Mouse (Mus musculus): ENCODE measurements around the gene Cmtm3. TPM values are rescaled to one million over a fixed set of nuclear protein-coding genes. Genes with fewer than 3 reads are reported as not detected.

Cmtm3 gene
- polyA plus RNA-seq, 1 experiment from 2014 or later = 84.6 TPM

GRCm38 (mm10) chr8:104380961-104381411 is 41.8 kb downstream of the Cmtm3 start:
- H3K4me3 ChIP-seq (ENCODE audit: low read depth, low read length) = no peak overlapping the region
- 88% methylated on average over 5 of the region's 5 CpGs for WGBS
- no peaks in the 10 kb centered on the region for H3K9me3 ChIP-seq (ENCODE audit: control insufficient read depth, low read length)
- H3K9ac ChIP-seq (ENCODE audit: low read length) = no peak overlapping the region
- ATAC-seq (ENCODE audit: insufficient read depth, low FRiP score, low TSS enrichment) (no peak), DNase-seq (ENCODE audit: low spot score) (no peak)
- peaks cover 9% of the 10 kb centered on the region; the same call in 1 of the 2 replicates for H3K4me1 ChIP-seq (ENCODE audit: control insufficient read depth, insufficient read depth, low read length)
- no peak overlapping the region for H3K27ac ChIP-seq (ENCODE audit: low read depth, low read length)
- no peak overlapping the region for H3K4me2 ChIP-seq (ENCODE audit: low read depth)
- no peaks in the 10 kb centered on the region for H3K27me3 ChIP-seq (ENCODE audit: control insufficient read depth, insufficient read depth, low read length)
- H3K36me3 ChIP-seq (ENCODE audit: control insufficient read depth, insufficient read depth, low read length) = no peaks in the 10 kb centered on the region

DNA sequence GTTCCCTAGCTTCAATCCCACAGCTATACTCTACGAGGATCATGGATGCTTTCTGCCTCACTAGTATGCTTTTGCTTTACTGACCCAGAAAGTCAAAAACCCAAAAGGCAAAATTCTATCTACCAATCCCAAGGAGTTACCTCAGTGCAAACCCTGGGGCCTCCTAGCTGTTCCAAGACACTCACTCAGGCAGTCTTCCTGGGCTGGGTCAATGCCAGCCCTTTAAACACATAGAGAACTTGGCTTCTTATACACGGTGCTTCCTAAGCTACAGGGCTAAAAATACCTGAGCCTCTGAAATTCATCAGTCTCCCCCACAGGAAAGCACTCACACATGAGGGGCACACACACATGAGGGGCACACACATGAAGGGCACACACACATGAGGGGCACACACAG is 44.1 kb downstream of the Cmtm3 start:
- Histone ChIP-seq H3K27me3 (ENCODE audit: control insufficient read depth, insufficient read depth, low read length) (no peaks in the 10 kb centered on the region), H3K27ac (ENCODE audit: low read depth, low read length) (no peak overlapping the region), H3K9me3 (ENCODE audit: control insufficient read depth, low read length) (no peaks in the 10 kb centered on the region), H3K9ac (ENCODE audit: low read length) (no peak overlapping the region), H3K4me3 (ENCODE audit: low read depth, low read length) (no peak overlapping the region), H3K36me3 (ENCODE audit: control insufficient read depth, insufficient read depth, low read length) (no peaks in the 10 kb centered on the region), H3K4me2 (ENCODE audit: low read depth) (no peak overlapping the region), H3K4me1 (ENCODE audit: control insufficient read depth, insufficient read depth, low read length) (peaks cover 15% of the 10 kb centered on the region)
- WGBS = 88% methylated on average over 2 of the region's 2 CpGs
- DNase-seq (ENCODE audit: low spot score) = no peak
- ATAC-seq (ENCODE audit: insufficient read depth, low FRiP score, low TSS enrichment) = no peak

- Histone ChIP-seq H3K4me2 (ENCODE audit: low read depth) (no peak overlapping the region), H3K9ac (ENCODE audit: low read length) (no peak overlapping the region), H3K36me3 (ENCODE audit: control insufficient read depth, insufficient read depth, low read length) (no peaks in the 10 kb centered on the region), H3K27me3 (ENCODE audit: control insufficient read depth, insufficient read depth, low read length) (no peaks in the 10 kb centered on the region), H3K4me1 (ENCODE audit: control insufficient read depth, insufficient read depth, low read length) (peaks cover 15% of the 10 kb centered on the region), H3K9me3 (ENCODE audit: control insufficient read depth, low read length) (no peaks in the 10 kb centered on the region), H3K4me3 (ENCODE audit: low read depth, low read length) (no peak overlapping the region), H3K27ac (ENCODE audit: low read depth, low read length) (no peak overlapping the region)
- DNase-seq (ENCODE audit: low spot score) = no peak
- no peak for ATAC-seq (ENCODE audit: insufficient read depth, low FRiP score, low TSS enrichment)
- 77% methylated on average over 3 of the region's 3 CpGs for WGBS
Observed at GRCm38 (mm10) chr8:104383977-104384376, 44.8 kb downstream of the Cmtm3 start.

DNA sequence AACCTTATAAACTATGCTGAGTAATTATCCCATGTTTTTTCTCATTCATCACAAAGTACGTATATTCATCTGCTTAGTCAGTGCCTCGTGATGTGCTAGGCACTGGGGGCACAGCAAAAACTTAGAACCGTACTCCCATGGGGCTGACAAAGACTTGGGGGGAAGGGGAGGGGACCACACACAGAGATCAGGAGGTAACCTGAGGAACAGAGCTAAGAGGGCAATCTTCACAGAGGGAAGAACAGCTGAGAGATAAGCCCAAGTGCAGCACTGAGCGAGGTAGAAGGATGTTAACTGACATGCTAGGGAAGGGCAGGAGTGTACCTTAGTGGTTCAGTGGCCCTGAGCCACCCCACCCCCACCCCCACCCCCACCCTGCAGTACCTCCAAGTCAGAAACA is 47.5 kb downstream of the Cmtm3 start:
- Histone ChIP-seq H3K4me1 (ENCODE audit: control insufficient read depth, insufficient read depth, low read length) (peaks cover 12% of the 10 kb centered on the region), H3K36me3 (ENCODE audit: control insufficient read depth, insufficient read depth, low read length) (no peaks in the 10 kb centered on the region), H3K4me3 (ENCODE audit: low read depth, low read length) (no peak overlapping the region), H3K9me3 (ENCODE audit: control insufficient read depth, low read length) (no peaks in the 10 kb centered on the region), H3K27me3 (ENCODE audit: control insufficient read depth, insufficient read depth, low read length) (no peaks in the 10 kb centered on the region), H3K27ac (ENCODE audit: low read depth, low read length) (no peak overlapping the region), H3K9ac (ENCODE audit: low read length) (no peak overlapping the region), H3K4me2 (ENCODE audit: low read depth) (no peak overlapping the region)
- no peak for DNase-seq (ENCODE audit: low spot score)
- no peak for ATAC-seq (ENCODE audit: insufficient read depth, low FRiP score, low TSS enrichment)
- WGBS = 21% methylated on average over 4 of the region's 4 CpGs

- no peaks in the 10 kb centered on the region for H3K9me3 ChIP-seq (ENCODE audit: control insufficient read depth, low read length)
- 55% methylated on average over 7 of the region's 7 CpGs for WGBS
- H3K9ac ChIP-seq (ENCODE audit: low read length) = no peak overlapping the region
- H3K27ac ChIP-seq (ENCODE audit: low read depth, low read length) = no peak overlapping the region
- ATAC-seq (ENCODE audit: insufficient read depth, low FRiP score, low TSS enrichment) (no peak), DNase-seq (ENCODE audit: low spot score) (no peak)
- H3K4me2 ChIP-seq (ENCODE audit: low read depth) = no peak overlapping the region
- H3K36me3 ChIP-seq (ENCODE audit: control insufficient read depth, insufficient read depth, low read length) = no peaks in the 10 kb centered on the region
- no peak overlapping the region for H3K4me3 ChIP-seq (ENCODE audit: low read depth, low read length)
- H3K4me1 ChIP-seq (ENCODE audit: control insufficient read depth, insufficient read depth, low read length) = peaks cover 10% of the 10 kb centered on the region
- H3K27me3 ChIP-seq (ENCODE audit: control insufficient read depth, insufficient read depth, low read length) = no peaks in the 10 kb centered on the region
Observed at GRCm38 (mm10) chr8:104387501-104387900, 48.3 kb downstream of the Cmtm3 start.

DNA sequence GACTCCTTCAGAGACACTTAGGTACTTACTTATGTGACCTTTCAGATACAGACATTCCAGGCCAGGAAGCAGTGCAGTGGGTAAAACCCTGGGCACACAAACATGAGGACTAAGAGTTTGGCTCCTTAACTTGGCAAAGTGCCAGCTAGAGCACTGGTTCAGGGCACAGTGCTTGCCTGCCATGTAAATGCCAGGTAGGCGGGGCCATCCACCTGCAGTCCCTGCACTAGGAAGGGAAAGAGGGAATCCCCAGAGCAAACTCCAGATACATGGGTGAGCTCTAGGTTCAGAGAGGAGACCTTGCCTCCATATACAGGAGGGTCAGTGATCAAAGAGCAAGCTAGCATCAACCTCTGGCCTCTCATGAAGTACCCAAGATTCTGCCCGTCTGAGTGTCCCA is 48.8 kb downstream of the Cmtm3 start:
- 83% methylated on average over 2 of the region's 2 CpGs for WGBS
- no peaks in the 10 kb centered on the region for H3K9me3 ChIP-seq (ENCODE audit: control insufficient read depth, low read length)
- ATAC-seq (ENCODE audit: insufficient read depth, low FRiP score, low TSS enrichment) = no peak

GRCm38 (mm10) chr8:104390245-104390644 is 51.0 kb downstream of the Cmtm3 start:
- Histone ChIP-seq H3K27me3 (ENCODE audit: control insufficient read depth, insufficient read depth, low read length) (no peaks in the 10 kb centered on the region), H3K4me3 (ENCODE audit: low read depth, low read length) (no peak overlapping the region), H3K27ac (ENCODE audit: low read depth, low read length) (no peak overlapping the region), H3K9ac (ENCODE audit: low read length) (no peak overlapping the region), H3K36me3 (ENCODE audit: control insufficient read depth, insufficient read depth, low read length) (no peaks in the 10 kb centered on the region), H3K4me2 (ENCODE audit: low read depth) (no peak overlapping the region), H3K9me3 (ENCODE audit: control insufficient read depth, low read length) (no peaks in the 10 kb centered on the region), H3K4me1 (ENCODE audit: control insufficient read depth, insufficient read depth, low read length) (peaks cover 13% of the 10 kb centered on the region)
- WGBS = 89% methylated on average over 8 of the region's 8 CpGs
- peak; percentile 7 for DNase-seq (ENCODE audit: low spot score)
- no peak for ATAC-seq (ENCODE audit: insufficient read depth, low FRiP score, low TSS enrichment)

More for the DNA sequence above, 48.8 kb downstream of the Cmtm3 start:
- no peak for DNase-seq (ENCODE audit: low spot score)
- Histone ChIP-seq H3K27ac (ENCODE audit: low read depth, low read length) (no peak overlapping the region), H3K4me1 (ENCODE audit: control insufficient read depth, insufficient read depth, low read length) (peaks cover 9% of the 10 kb centered on the region), H3K4me2 (ENCODE audit: low read depth) (no peak overlapping the region), H3K27me3 (ENCODE audit: control insufficient read depth, insufficient read depth, low read length) (no peaks in the 10 kb centered on the region), H3K4me3 (ENCODE audit: low read depth, low read length) (no peak overlapping the region), H3K9ac (ENCODE audit: low read length) (no peak overlapping the region), H3K36me3 (ENCODE audit: control insufficient read depth, insufficient read depth, low read length) (no peaks in the 10 kb centered on the region)

- Histone ChIP-seq H3K4me1 (ENCODE audit: control insufficient read depth, insufficient read depth, low read length) (peaks cover 7% of the 10 kb centered on the region; the same call in 1 of the 2 replicates), H3K27ac (ENCODE audit: low read depth, low read length) (no peak overlapping the region), H3K9me3 (ENCODE audit: control insufficient read depth, low read length) (no peaks in the 10 kb centered on the region), H3K27me3 (ENCODE audit: control insufficient read depth, insufficient read depth, low read length) (no peaks in the 10 kb centered on the region), H3K4me3 (ENCODE audit: low read depth, low read length) (no peak overlapping the region), H3K36me3 (ENCODE audit: control insufficient read depth, insufficient read depth, low read length) (no peaks in the 10 kb centered on the region), H3K9ac (ENCODE audit: low read length) (no peak overlapping the region), H3K4me2 (ENCODE audit: low read depth) (no peak overlapping the region)
- 98% methylated on average over 7 of the region's 7 CpGs for WGBS
- DNase-seq (ENCODE audit: low spot score) = no peak
- no peak for ATAC-seq (ENCODE audit: insufficient read depth, low FRiP score, low TSS enrichment)
Observed at GRCm38 (mm10) chr8:104393139-104393538, 53.9 kb downstream of the Cmtm3 start.

DNA sequence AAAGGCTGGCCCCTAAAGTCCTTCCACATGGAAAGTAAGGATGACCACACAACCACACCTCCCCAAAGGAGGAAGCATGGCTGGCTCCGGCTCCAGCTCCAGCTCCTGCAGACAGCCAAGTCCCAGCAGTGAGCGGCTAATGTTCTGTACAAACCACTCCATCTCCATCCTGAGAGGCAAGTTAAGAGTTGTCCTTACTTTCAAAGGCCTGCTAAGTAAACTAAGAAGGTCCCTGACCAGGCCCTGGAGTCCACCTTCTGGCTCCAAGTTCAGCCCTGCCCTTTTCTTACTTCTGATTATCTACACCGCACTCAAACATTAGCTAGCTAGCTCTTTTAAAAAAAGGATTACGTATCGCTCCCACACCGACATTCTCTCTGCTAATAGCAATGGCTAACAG is 54.6 kb downstream of the Cmtm3 start:
- Histone ChIP-seq H3K4me2 (ENCODE audit: low read depth) (no peak overlapping the region), H3K4me3 (ENCODE audit: low read depth, low read length) (no peak overlapping the region), H3K9ac (ENCODE audit: low read length) (no peak overlapping the region), H3K27ac (ENCODE audit: low read depth, low read length) (no peak overlapping the region), H3K4me1 (ENCODE audit: control insufficient read depth, insufficient read depth, low read length) (peaks cover 7% of the 10 kb centered on the region; the same call in 1 of the 2 replicates), H3K27me3 (ENCODE audit: control insufficient read depth, insufficient read depth, low read length) (no peaks in the 10 kb centered on the region), H3K9me3 (ENCODE audit: control insufficient read depth, low read length) (no peaks in the 10 kb centered on the region), H3K36me3 (ENCODE audit: control insufficient read depth, insufficient read depth, low read length) (no peaks in the 10 kb centered on the region)
- peak; percentile 4 for DNase-seq (ENCODE audit: low spot score)
- no peak for ATAC-seq (ENCODE audit: insufficient read depth, low FRiP score, low TSS enrichment)
- WGBS = 90% methylated on average over 6 of the region's 6 CpGs
